Mouse (Mus musculus) myocyte (in vitro differentiated cells): Measurements from ENCODE around the gene Ctbp2.

Experiments
- CEBPB ChIP-seq: IDR thresholded peaks from 2 replicates; pipeline ENCODE4 v1.6.1; 2011; ENCODE audit warnings: mild to moderate bottlenecking, moderate library complexity; ENCODE audit not compliant: poor library complexity, insufficient read depth, severe bottlenecking
- E2F4 ChIP-seq: IDR thresholded peaks from one replicate; pipeline ENCODE4 v1.6.1; 2011; ENCODE audit warnings: mild to moderate bottlenecking, control low read depth, moderate library complexity; ENCODE audit not compliant: insufficient read depth
- MAX ChIP-seq: IDR thresholded peaks from one replicate; pipeline ENCODE4 v1.6.1; 2011; ENCODE audit warnings: low read depth, mild to moderate bottlenecking, control low read depth
- MYOD1 ChIP-seq, 3 experiments: IDR thresholded peaks; one replicate each; pipeline ENCODE4 v1.6.1; 2011; ENCODE audit warnings: control low read depth in 2 of 3, low read depth in 2 of 3, mild to moderate bottlenecking in 2 of 3, moderate library complexity in 1 of 3; ENCODE audit not compliant: insufficient read length in 2 of 3, control insufficient read depth in 1 of 3
- MYOG ChIP-seq, 3 experiments: IDR thresholded peaks; one replicate each; pipeline ENCODE4 v1.6.1; 2011; ENCODE audit warnings: control low read depth in 2 of 3, low read depth in 2 of 3, mild to moderate bottlenecking in 2 of 3; ENCODE audit not compliant: insufficient read length in 2 of 3, control insufficient read depth in 1 of 3, insufficient read depth in 1 of 3
- POLR2A ChIP-seq: IDR thresholded peaks from one replicate; pipeline ENCODE4 v1.6.1; 2011; ENCODE audit warnings: low read depth, mild to moderate bottlenecking, control low read depth, moderate library complexity; ENCODE audit not compliant: insufficient read length
- POLR2AphosphoS2 ChIP-seq: IDR thresholded peaks from one replicate; pipeline ENCODE4 v1.6.1; 2011; ENCODE audit warnings: low read depth, control low read depth; ENCODE audit not compliant: insufficient read length
- REST ChIP-seq: IDR thresholded peaks from one replicate; pipeline ENCODE4 v1.6.1; 2011; ENCODE audit warnings: mild to moderate bottlenecking, control low read depth, moderate library complexity; ENCODE audit not compliant: insufficient read depth, insufficient read length
- SRF ChIP-seq: IDR thresholded peaks from one replicate; pipeline ENCODE4 v1.6.1; 2011; ENCODE audit warnings: low read depth; ENCODE audit not compliant: control insufficient read depth, insufficient read length
- TCF12 ChIP-seq: IDR thresholded peaks from one replicate; pipeline ENCODE4 v1.6.1; 2011; ENCODE audit warnings: mild to moderate bottlenecking, control low read depth; ENCODE audit not compliant: poor library complexity, insufficient read depth, severe bottlenecking
- TCF3 ChIP-seq: IDR thresholded peaks from one replicate; pipeline ENCODE4 v1.6.1; 2011; ENCODE audit warnings: low read depth, control low read depth; ENCODE audit not compliant: insufficient read length
- USF1 ChIP-seq: IDR thresholded peaks from one replicate; pipeline ENCODE4 v1.6.1; 2011; ENCODE audit warnings: low read depth, mild to moderate bottlenecking, control low read depth, moderate library complexity

DNA sequence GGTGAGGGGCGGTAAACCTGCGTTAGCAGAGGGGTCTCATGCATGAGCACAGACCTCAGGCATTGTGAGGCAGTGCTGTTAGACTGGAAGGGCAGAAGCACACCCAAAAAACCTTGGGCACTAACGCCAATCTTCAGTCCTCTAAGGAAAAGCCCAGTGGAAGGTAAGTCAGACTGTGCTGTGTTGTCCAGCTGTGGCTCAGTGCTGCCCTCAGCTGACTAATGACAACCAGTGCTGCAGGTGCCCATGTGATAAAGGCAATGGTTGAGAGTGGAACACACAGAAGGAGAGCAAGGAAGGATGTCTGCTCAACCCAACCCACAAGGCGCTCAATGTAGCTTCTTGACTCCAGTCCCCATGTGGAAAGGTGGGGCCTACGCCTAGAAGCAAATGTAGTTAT lies 127.8 kb downstream of the Ctbp2 start:
- TF ChIP-seq TCF3 (no peak), MAX (no peak), POLR2A (no peak), MYOG (IDR thresholded peaks at IDR 0.05; ENCODE audit: control insufficient read depth in 1 of 3, insufficient read depth in 1 of 3, insufficient read length in 2 of 3, low read depth in 2 of 3) (no peak), TCF12 (no peak), USF1 (no peak), MYOD1 (IDR thresholded peaks at IDR 0.05; ENCODE audit: control insufficient read depth in 1 of 3, insufficient read length in 2 of 3, low read depth in 2 of 3) (no peak), CEBPB (no peak), REST (no peak), SRF (no peak), E2F4 (no peak), POLR2AphosphoS2 (no peak)
